Mouse (Mus musculus) limb, embryonic 13.5 days (tissue): ENCODE measurements around the gene Tmem63b. TPM values are rescaled to one million over a fixed set of nuclear protein-coding genes. Genes with fewer than 3 reads are reported as not detected.

Source experiments
- ATAC-seq: fragments of 200-750 bp; cut with Nextera tagmentation; 2 replicates; pipeline ENCODE4 v1.8.0; 2017; ENCODE audit warnings: low read depth, moderate number of reproducible peaks, moderate TSS enrichment; ENCODE audit not compliant: low FRiP score
- H3K27ac ChIP-seq: fragments of 300-500 bp; sonication (generic); 2 replicates; pipeline ENCODE4 v1.5.1; 2015; ENCODE audit warnings: inconsistent platforms, mild to moderate bottlenecking, moderate library complexity
- H3K27me3 ChIP-seq: fragments of 300-500 bp; sonication (generic); 2 replicates; pipeline ENCODE4 v1.6.1; 2015; ENCODE audit warnings: mild to moderate bottlenecking, inconsistent platforms
- H3K36me3 ChIP-seq: fragments of 300-500 bp; sonication (generic); 2 replicates; pipeline ENCODE4 v1.6.1; 2015; ENCODE audit warnings: inconsistent platforms, mild to moderate bottlenecking, moderate library complexity
- H3K4me1 ChIP-seq: fragments of 300-500 bp; sonication (generic); 2 replicates; pipeline ENCODE4 v1.6.1; 2015; ENCODE audit warnings: inconsistent platforms
- H3K4me2 ChIP-seq: fragments of 300-500 bp; sonication (generic); replicated peaks from 2 replicates; pipeline ENCODE4 v1.6.1; 2015; ENCODE audit warnings: inconsistent platforms, mild to moderate bottlenecking, moderate library complexity
- H3K4me3 ChIP-seq: fragments of 300-500 bp; sonication (generic); 2 replicates; pipeline ENCODE4 v1.5.1; 2015; ENCODE audit warnings: moderate library complexity, mild to moderate bottlenecking, inconsistent platforms
- H3K9ac ChIP-seq: fragments of 300-500 bp; sonication (generic); 2 replicates; pipeline ENCODE4 v1.6.1; 2015; ENCODE audit warnings: mild to moderate bottlenecking, inconsistent platforms
- H3K9me3 ChIP-seq: fragments of 300-500 bp; sonication (generic); 2 replicates; pipeline ENCODE4 v1.6.1; 2016; ENCODE audit warnings: inconsistent platforms
- WGBS: fragments of 180-500 bp; shearing (Covaris S2); methylation state at CpG from one replicate; pipeline ENCODE4 v1.1.7; 2015; 5-methylcytosine and 5-hydroxymethylcytosine counted together
- polyA plus RNA-seq: library from polyadenylated mRNA; unstranded; fragments of >200 nt; fragmentation: Nextera tagmentation; extraction: Ambion mirVana; gene quantifications from 2 replicates; pipeline ENCODE4 v1.2.1, GENCODE M21; 2015

Tmem63b gene
- polyA plus RNA-seq, 1 experiment from 2014 or later, result 36.7 TPM

DNA sequence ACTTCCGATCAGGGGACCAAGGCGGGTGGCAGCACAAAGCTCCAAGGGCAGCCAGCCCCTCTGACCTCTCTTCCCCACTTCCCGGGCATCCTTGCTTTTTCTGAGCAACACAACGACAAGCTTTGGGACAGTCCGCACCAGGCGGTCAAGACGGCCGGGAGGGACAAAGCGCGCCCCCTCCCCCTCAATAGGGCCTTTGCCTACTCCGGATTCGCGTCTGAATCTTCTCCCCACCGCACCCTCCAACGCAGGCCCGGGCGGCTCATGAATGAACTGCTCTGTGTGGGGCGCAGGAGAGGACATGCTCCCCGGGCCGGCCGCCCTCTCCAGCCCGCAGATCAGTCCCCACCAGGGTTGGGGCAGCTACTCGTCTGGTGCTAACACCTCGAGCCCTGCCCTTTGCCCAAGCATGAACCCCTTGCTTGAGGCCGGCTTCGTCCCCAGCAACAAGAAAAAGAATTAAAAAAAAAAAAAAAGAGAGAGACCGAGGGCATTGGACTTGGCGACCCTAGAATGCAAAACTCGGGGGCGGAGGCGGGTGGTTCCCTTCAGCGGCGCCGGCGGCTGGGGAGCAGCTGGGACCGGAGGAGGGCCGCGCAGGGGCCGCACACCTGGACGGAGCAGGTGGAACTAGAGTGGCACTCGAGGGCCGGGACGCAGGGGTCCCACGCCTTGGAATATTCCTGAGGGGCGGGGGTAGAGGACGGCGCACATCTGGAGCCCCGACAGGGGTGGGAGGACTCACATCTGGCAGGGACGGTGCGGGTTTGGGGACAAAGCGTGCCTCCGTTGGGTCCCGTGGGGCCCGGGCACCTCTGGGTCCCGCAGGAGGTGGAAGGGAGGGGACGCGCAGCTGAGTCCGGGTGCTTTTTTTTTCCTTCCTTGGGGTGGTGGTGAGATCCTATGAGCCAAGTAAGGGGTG lies 1.3 kb downstream of the Tmem63b start:
- H3K4me3 ChIP-seq, result peak overlapping the region; percentile 87
- WGBS, result under 1% methylated on average over 58 of the region's 58 CpGs
- ATAC-seq, result peak; percentile 66

DNA sequence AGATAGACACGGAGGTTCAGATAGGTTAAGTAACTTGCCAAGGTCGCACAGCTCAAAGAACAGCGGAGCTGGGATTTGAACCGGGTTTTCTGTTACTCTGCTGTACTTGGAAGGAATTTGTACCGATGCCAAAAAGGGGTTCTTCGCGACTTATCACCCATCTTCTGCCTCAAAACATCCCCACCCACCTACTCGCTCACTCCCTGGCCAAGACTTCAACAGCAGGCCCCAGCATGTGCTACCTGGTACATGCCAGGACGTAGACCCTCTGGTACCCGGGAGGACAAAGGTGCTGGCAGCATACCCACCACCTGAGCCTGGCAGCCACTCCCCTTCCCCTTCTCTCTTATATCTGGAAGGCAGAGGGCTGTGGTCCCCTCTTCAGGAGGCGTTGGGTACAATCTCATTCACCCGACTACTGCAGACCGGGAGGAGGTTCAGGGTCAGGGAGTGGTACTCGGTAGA lies 2.0 kb downstream of the Tmem63b start:
- WGBS, result 33% methylated on average over 14 of the region's 14 CpGs
- Histone ChIP-seq H3K9me3 (no peaks in the 10 kb centered on the region), H3K4me2 (peak overlapping the region; percentile 72), H3K36me3 (no peaks in the 10 kb centered on the region), H3K4me3 (peak overlapping the region; percentile 87), H3K27ac (peak overlapping the region; percentile 84), H3K9ac (peak overlapping the region; percentile 90), H3K4me1 (peaks cover 31% of the 10 kb centered on the region), H3K27me3 (no peaks in the 10 kb centered on the region)
- no peak for ATAC-seq

More for the DNA sequence above, 1.3 kb downstream of the Tmem63b start:
- Histone ChIP-seq H3K27me3 (no peaks in the 10 kb centered on the region), H3K9me3 (no peaks in the 10 kb centered on the region), H3K4me1 (peaks cover 31% of the 10 kb centered on the region), H3K9ac (peak overlapping the region; percentile 90), H3K27ac (peak overlapping the region; percentile 84), H3K36me3 (no peaks in the 10 kb centered on the region), H3K4me2 (peak overlapping the region; percentile 72)

DNA sequence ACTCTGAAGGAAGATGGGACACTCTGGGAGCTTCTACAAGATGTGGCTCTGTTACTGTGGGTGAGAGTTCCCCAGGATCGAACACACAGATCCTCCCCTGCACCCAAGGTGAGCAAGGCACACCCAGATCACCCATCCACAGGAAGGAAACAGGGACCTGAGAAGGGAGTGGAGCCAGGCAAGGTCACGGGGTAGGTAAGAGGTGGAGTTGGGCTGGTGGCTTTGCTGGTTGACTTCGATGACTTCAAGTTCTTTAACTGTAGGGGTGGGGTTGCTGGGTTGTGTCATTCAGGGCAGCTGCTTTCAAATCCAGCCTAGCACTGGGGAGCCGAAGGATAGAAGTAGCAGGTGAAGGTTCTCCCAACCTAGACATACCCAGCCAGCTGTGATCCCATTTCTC lies 3.9 kb downstream of the Tmem63b start:
- Histone ChIP-seq H3K4me2 (no peak overlapping the region), H3K36me3 (peaks cover 11% of the 10 kb centered on the region), H3K4me1 (peaks cover 30% of the 10 kb centered on the region), H3K4me3 (no peak overlapping the region), H3K9me3 (no peaks in the 10 kb centered on the region), H3K27me3 (no peaks in the 10 kb centered on the region), H3K27ac (no peak overlapping the region), H3K9ac (no peak overlapping the region)
- 93% methylated on average over 4 of the region's 4 CpGs for WGBS
- no peak for ATAC-seq

DNA sequence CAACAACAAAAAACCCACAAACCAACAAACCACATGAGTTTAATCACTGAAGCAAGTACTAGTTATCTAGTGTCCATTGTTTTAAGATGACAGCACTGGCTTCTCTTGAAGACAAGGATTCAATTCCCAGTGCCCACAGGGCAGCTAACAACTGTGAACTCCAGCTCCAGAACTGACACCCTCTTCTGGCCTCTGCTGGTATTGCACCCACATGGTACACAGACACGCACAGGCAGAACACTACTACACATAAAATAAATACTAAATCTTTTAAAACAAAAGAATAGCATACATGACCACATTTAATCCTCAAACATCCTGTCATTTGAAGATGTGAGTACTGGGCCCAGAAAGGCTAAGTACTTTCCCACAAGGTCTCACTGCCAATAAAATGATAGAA lies 5.1 kb downstream of the Tmem63b start:
- ATAC-seq, result no peak
- Histone ChIP-seq H3K4me1 (peaks cover 19% of the 10 kb centered on the region), H3K4me2 (no peak overlapping the region), H3K4me3 (no peak overlapping the region), H3K27ac (no peak overlapping the region), H3K36me3 (peaks cover 21% of the 10 kb centered on the region), H3K9ac (no peak overlapping the region), H3K27me3 (no peaks in the 10 kb centered on the region), H3K9me3 (no peaks in the 10 kb centered on the region)
- WGBS, result 100% methylated on average over 1 of the region's 1 CpGs

DNA sequence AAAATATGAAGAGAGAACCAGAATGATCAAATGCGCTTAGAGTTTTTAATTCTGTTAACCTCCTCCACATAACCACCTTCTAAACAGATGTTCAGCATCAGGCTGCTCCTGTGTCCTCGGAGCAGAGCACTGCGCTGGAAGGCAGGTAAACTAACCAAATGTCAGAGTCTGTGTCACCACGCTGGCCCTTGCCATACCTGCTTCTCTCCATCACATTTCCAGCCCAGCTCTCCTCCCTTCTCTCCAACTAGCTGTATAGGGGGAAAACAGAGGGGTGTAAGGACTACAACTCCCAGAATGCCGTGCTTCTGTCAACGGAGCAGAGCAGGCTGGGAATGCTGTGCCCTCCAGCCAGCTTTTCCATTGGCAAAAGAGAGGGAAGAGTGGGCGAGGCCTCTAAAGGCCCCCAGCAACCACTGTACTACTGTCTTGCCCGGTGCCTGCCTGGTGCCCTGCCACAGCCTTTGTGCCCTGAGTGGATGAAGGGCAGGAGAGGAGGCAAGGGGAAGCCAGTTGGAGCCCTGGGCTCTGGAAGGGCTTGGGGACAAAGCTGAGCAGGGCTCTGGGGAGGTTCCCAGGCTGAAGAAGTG lies 6.2 kb downstream of the Tmem63b start:
- WGBS, result 48% methylated on average over 8 of the region's 8 CpGs
- Histone ChIP-seq H3K4me3 (peak overlapping the region; percentile 16), H3K36me3 (peaks cover 32% of the 10 kb centered on the region), H3K27ac (peak overlapping the region; percentile 55; the same call in 1 of the 2 replicates), H3K9me3 (no peaks in the 10 kb centered on the region), H3K9ac (peak overlapping the region; percentile 58), H3K4me1 (peaks cover 19% of the 10 kb centered on the region), H3K4me2 (peak overlapping the region; percentile 52), H3K27me3 (no peaks in the 10 kb centered on the region)
- peak; percentile 72; the same call in 1 of the 2 replicates for ATAC-seq

DNA sequence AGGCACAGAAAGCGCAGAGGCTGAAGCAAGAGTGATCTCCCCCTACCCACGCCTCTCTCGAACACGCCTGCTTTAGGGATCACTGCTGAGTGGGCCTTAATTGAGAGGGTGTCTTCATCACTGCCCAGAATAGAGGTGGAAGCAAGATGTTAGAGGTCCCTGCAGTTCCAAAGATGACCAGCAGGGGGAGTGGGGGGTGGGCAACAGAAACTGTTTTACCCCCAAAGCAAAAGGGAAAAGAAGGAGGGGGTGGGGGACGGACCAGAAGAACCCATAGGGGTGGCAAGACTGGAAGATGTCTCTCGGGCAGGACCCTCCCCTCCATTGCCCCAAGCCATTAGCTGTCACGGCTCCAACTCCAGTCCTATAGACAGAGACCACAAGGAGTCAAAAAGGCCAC lies 8.6 kb downstream of the Tmem63b start:
- Histone ChIP-seq H3K9me3 (no peaks in the 10 kb centered on the region), H3K9ac (no peak overlapping the region), H3K36me3 (peaks cover 52% of the 10 kb centered on the region), H3K4me2 (no peak overlapping the region), H3K27me3 (no peaks in the 10 kb centered on the region), H3K4me1 (peaks cover 8% of the 10 kb centered on the region), H3K4me3 (no peak overlapping the region), H3K27ac (no peak overlapping the region; the same call in 1 of the 2 replicates)
- WGBS, result 35% methylated on average over 7 of the region's 7 CpGs
- ATAC-seq, result no peak

DNA sequence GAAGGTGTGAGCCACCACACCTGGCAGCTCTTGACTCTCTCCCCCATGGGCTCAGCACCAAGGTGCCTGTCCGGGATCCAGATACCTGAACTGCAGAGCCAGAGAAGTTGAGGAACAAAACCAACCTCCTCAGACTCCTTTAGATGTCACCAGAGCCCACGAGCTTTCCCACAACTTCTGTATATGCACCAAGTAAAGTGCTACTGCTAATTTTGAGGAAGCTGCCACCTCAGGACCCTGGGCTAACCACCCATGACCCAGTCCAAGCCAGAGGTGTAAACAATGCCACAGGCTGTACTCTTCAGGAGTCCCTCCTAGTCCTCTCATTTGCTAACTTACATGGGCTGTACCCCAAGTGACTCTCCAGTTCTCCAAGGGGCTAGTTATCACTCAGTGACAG lies 14.1 kb downstream of the Tmem63b start:
- no peak overlapping the region for H3K4me2 ChIP-seq
- no peaks in the 10 kb centered on the region for H3K27me3 ChIP-seq
- H3K9ac ChIP-seq, result no peak overlapping the region
- no peaks in the 10 kb centered on the region for H3K4me1 ChIP-seq
- 92% methylated on average over 2 of the region's 2 CpGs for WGBS
- H3K4me3 ChIP-seq, result no peak overlapping the region
- no peak overlapping the region for H3K27ac ChIP-seq
- H3K36me3 ChIP-seq, result peaks cover 88% of the 10 kb centered on the region
- H3K9me3 ChIP-seq, result no peaks in the 10 kb centered on the region
- ATAC-seq, result no peak

DNA sequence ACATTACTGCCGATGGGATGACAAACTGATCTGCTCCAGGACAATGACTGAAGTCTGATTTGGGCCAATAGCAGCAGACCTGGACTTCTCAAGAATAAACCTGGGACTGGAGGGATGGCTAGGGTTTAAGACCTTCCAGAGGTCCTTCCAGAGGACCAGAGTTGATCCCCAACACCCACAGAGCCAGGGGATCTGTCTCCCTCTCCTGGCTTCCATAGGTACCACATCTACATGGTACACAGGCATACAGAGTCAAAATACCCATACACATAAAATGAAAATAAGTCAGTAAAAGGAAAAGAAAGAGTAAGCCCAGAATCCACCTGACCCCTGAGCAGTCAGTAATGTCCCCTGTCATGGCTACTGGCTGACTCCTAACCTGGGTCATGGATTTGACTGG lies 14.9 kb downstream of the Tmem63b start:
- ATAC-seq, result no peak
- Histone ChIP-seq H3K27me3 (no peaks in the 10 kb centered on the region), H3K4me2 (no peak overlapping the region), H3K9me3 (no peaks in the 10 kb centered on the region), H3K27ac (no peak overlapping the region), H3K9ac (no peak overlapping the region), H3K4me3 (no peak overlapping the region), H3K36me3 (peaks cover 88% of the 10 kb centered on the region), H3K4me1 (no peaks in the 10 kb centered on the region)
- WGBS, result 88% methylated on average over 1 of the region's 1 CpGs

DNA sequence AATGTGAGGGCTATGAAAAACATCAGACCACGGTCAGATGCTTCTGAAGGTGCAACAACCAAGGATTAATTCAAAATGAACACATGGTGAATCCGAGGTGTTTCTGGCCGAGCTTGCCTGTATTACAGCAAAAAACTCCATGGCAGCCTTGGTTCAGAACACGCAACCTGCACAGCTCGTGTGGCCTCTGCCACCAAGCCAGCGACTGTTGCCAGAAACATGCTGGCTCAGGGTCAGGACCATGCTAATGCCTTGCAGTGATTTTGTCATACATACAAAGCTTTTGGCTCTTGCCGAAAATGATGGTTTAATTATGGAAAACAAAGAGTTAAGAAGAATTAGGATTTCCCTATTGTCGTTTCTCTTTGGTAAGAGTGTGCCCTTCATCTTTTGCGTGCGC lies 18.7 kb downstream of the Tmem63b start:
- Histone ChIP-seq H3K4me3 (no peak overlapping the region), H3K9me3 (no peaks in the 10 kb centered on the region), H3K4me2 (no peak overlapping the region), H3K27ac (no peak overlapping the region), H3K9ac (no peak overlapping the region), H3K27me3 (no peaks in the 10 kb centered on the region), H3K4me1 (no peaks in the 10 kb centered on the region), H3K36me3 (peaks cover 89% of the 10 kb centered on the region)
- 89% methylated on average over 10 of the region's 10 CpGs for WGBS
- no peak for ATAC-seq

DNA sequence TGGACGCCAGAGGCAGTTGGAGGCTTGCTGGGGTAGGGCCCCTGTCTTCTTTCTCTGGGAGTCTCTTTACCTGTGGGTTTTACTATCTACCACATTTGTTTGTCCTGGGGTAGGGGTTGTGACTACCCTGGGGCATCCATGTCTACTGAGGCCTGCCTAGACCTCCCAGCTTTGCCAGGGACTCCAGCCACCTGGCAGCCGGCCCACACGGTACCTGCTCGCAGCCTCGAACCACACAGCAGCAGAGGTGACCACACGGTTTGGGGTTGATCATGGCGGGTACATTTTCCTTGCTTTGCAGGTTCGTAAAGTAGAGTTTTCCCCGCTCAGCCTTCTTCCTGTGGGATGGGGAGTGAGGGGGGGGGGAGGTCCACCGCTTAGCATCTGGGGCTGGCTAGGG lies 19.2 kb downstream of the Tmem63b start:
- no peak overlapping the region for H3K9ac ChIP-seq
- H3K4me2 ChIP-seq, result no peak overlapping the region
- no peak for ATAC-seq
- H3K27me3 ChIP-seq, result no peaks in the 10 kb centered on the region
- no peak overlapping the region for H3K27ac ChIP-seq
- no peaks in the 10 kb centered on the region for H3K9me3 ChIP-seq
- H3K4me3 ChIP-seq, result no peak overlapping the region
- no peaks in the 10 kb centered on the region for H3K4me1 ChIP-seq
- H3K36me3 ChIP-seq, result peaks cover 89% of the 10 kb centered on the region
- 80% methylated on average over 10 of the region's 10 CpGs for WGBS

DNA sequence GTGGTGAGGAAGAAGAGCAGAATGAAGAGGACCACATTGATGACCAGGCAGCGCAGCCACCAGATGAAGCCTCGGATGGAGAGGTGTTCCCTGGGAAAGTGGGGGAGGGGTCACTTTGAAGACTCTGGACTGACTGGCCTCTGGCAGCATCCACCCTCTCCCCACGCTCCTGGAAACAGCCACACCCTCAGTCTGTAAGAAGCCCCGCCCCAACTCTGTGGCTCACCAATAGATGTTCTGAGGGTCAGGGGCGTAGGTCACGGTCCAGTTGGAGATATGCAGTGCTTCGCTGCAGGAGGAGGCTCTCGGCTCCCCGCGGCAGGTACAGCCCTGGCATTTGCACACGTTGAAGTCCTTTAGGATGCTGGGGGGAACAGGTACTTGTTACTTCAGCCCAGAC lies 20.6 kb downstream of the Tmem63b start:
- Histone ChIP-seq H3K36me3 (peaks cover 93% of the 10 kb centered on the region), H3K9ac (no peak overlapping the region), H3K4me2 (no peak overlapping the region), H3K9me3 (no peaks in the 10 kb centered on the region), H3K27me3 (no peaks in the 10 kb centered on the region), H3K27ac (no peak overlapping the region), H3K4me3 (no peak overlapping the region), H3K4me1 (no peaks in the 10 kb centered on the region)
- no peak for ATAC-seq
- 75% methylated on average over 11 of the region's 11 CpGs for WGBS

DNA sequence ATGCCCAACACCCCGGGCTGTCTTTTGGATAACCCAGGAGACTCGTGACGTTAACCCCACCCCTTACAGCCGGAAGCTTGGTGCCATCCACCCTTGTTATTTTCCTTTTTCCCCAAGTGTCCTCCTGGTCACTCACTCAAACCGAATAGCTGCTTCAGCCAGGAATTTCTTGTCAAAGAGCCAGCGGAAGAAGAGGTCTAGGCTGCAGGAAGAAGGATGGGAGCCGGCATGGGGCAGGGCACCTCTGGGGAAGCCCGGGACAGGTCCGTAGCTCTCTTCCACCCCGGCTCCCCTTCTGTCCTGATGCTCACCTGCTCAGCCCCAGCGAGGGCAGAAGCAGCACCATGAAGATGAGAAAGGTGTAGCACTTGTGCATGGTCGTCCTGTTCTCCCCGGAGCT lies 22.1 kb downstream of the Tmem63b start:
- Histone ChIP-seq H3K36me3 (peaks cover 83% of the 10 kb centered on the region), H3K4me1 (no peaks in the 10 kb centered on the region)

More for the DNA sequence above, 22.1 kb downstream of the Tmem63b start:
- Histone ChIP-seq H3K4me2 (no peak overlapping the region), H3K4me3 (no peak overlapping the region), H3K9me3 (no peaks in the 10 kb centered on the region), H3K27me3 (no peaks in the 10 kb centered on the region), H3K27ac (no peak overlapping the region), H3K9ac (no peak overlapping the region)
- ATAC-seq, result no peak
- WGBS, result 91% methylated on average over 13 of the region's 13 CpGs
